Mouse (Mus musculus) limb, embryonic 14.5 days (tissue): Measurements from ENCODE around the gene Upp2. TPM values are rescaled to one million over a fixed set of nuclear protein-coding genes. Genes with fewer than 3 reads are reported as not detected.
A peak's percentile ranks its signal among the peaks of the same experiment; 100 is the strongest.

Experiments used
- ATAC-seq: fragments of 200-750 bp; cut with Nextera tagmentation; 2 replicates; pipeline ENCODE4 v1.8.0; 2017; ENCODE audit warnings: low read depth, moderate number of reproducible peaks, moderate TSS enrichment; ENCODE audit not compliant: low FRiP score
- DNase-seq: peaks from one replicate; pipeline ENCODE4 v3.0.0-alpha.2; 2015; ENCODE audit warnings: low spot score
- H3K27ac ChIP-seq: fragments of 300-500 bp; sonication (generic); replicated peaks from 2 replicates; pipeline ENCODE4 v1.5.1; 2014; ENCODE audit warnings: low read depth, mild to moderate bottlenecking, low read length, moderate library complexity, mixed read lengths
- H3K27me3 ChIP-seq: fragments of 300-500 bp; sonication (generic); 2 replicates; pipeline ENCODE4 v1.6.1; 2014; ENCODE audit warnings: low read length, mixed read lengths; ENCODE audit not compliant: control insufficient read depth, insufficient read depth
- H3K36me3 ChIP-seq: fragments of 300-500 bp; sonication (generic); 2 replicates; pipeline ENCODE4 v1.6.1; 2014; ENCODE audit warnings: mild to moderate bottlenecking, low read length, moderate library complexity, mixed read lengths; ENCODE audit not compliant: control insufficient read depth, insufficient read depth
- H3K4me1 ChIP-seq: fragments of 300-500 bp; sonication (generic); 2 replicates; pipeline ENCODE4 v1.6.1; 2014; ENCODE audit warnings: antibody characterized with exemption, low read length, mixed read lengths; ENCODE audit not compliant: control insufficient read depth, insufficient read depth
- H3K4me2 ChIP-seq: fragments of 300-500 bp; sonication (generic); replicated peaks from 2 replicates; pipeline ENCODE4 v1.6.1; 2014; ENCODE audit warnings: low read depth, mild to moderate bottlenecking, low read length, moderate library complexity; ENCODE audit not compliant: severe bottlenecking
- H3K4me3 ChIP-seq: fragments of 300-500 bp; sonication (generic); replicated peaks from 2 replicates; pipeline ENCODE4 v1.5.1; 2014; ENCODE audit warnings: low read length
- H3K9ac ChIP-seq: fragments of 300-500 bp; sonication (generic); 2 replicates; pipeline ENCODE4 v1.6.1; 2014; ENCODE audit warnings: mild to moderate bottlenecking, low read depth, low read length, moderate library complexity; ENCODE audit not compliant: severe bottlenecking
- H3K9me3 ChIP-seq: fragments of 300-500 bp; sonication (generic); 2 replicates; pipeline ENCODE4 v1.6.1; 2016; ENCODE audit warnings: low read length; ENCODE audit not compliant: control insufficient read depth
- POLR2A ChIP-seq: fragments of 200-500 bp; IDR thresholded peaks from 2 replicates; pipeline ENCODE4 v1.8.0; 2012; ENCODE audit warnings: inconsistent platforms, mild to moderate bottlenecking, moderate library complexity, borderline replicate concordance; ENCODE audit not compliant: insufficient read depth, insufficient read length; ENCODE audit errors: extremely low read depth
- WGBS: fragments of 180-500 bp; shearing (Covaris S2); extraction: QIAGEN DNeasy Blood & Tissue Kit; methylation state at CpG from one replicate; pipeline ENCODE4 v1.1.7; 2014; 5-methylcytosine and 5-hydroxymethylcytosine counted together
- polyA plus RNA-seq, 2 experiments: library from polyadenylated mRNA; depleted of rRNA in 1 of 2; stranded (reverse) in 1 of 2; unstranded in 1 of 2; fragments of >200 nt; fragmentation: Nextera tagmentation in 1 of 2; extraction: Ambion mirVana in 1 of 2; gene quantifications; 2 replicates each; pipeline versions ENCODE4 v1.2.1 to v1.2.3; 2012 to 2014

Gene Upp2
- polyA plus RNA-seq, 2 experiments = 9.3 to 12.3 TPM

- Histone ChIP-seq H3K4me2 (no peak overlapping the region), H3K4me3 (no peak overlapping the region), H3K4me1 (no peaks in the 10 kb centered on the region; the same call in 1 of the 2 replicates), H3K27me3 (no peaks in the 10 kb centered on the region), H3K27ac (no peak overlapping the region), H3K36me3 (no peaks in the 10 kb centered on the region; the same call in 1 of the 2 replicates), H3K9ac (no peak overlapping the region), H3K9me3 (no peaks in the 10 kb centered on the region)
- WGBS = 74% methylated on average over 2 of the region's 2 CpGs
- DNase-seq (no peak), ATAC-seq (no peak)
- TF ChIP-seq POLR2A = no peak
Observed at GRCm38 (mm10) chr2:58574167-58574566, 7.1 kb downstream of the Upp2 start.

DNA sequence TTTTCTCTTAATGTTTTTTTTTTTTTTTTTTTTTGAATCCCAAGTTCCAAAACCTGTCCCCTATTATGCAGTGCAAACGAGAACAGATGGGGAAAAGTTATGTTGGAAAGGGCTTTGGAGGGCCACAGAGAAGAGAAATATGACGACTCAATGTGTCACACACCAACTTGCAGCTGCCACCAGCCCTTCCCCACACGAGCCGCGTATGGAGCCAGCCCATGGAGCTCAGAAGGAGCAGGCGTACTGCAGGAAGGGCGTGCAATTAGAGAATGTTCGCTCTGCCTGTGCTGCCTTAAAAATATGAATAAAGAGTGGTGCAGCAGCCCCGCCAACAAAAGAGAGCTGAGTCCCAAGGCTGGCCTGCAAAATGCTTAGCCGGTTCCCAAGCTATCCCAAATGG is 19.2 kb downstream of the Upp2 start:
- 35% methylated on average over 10 of the region's 10 CpGs for WGBS
- peak overlapping the region; percentile 2; the same call in 1 of the 2 replicates for H3K4me2 ChIP-seq
- no peaks in the 10 kb centered on the region for H3K9me3 ChIP-seq
- no peak overlapping the region for H3K27ac ChIP-seq
- no peak overlapping the region for H3K9ac ChIP-seq
- ATAC-seq = 0 out of 2 replicates have a peak, but pooled peaks have one; percentile 46
- TF ChIP-seq POLR2A = no peak
- no peak overlapping the region for H3K4me3 ChIP-seq
- peak; percentile 37 for DNase-seq
- no peaks in the 10 kb centered on the region for H3K36me3 ChIP-seq
- no peaks in the 10 kb centered on the region for H3K27me3 ChIP-seq
- peaks cover 14% of the 10 kb centered on the region for H3K4me1 ChIP-seq

GRCm38 (mm10) chr2:58589637-58590036 is 22.5 kb downstream of the Upp2 start:
- no peak overlapping the region for H3K4me2 ChIP-seq
- peaks cover 9% of the 10 kb centered on the region; the same call in 1 of the 2 replicates for H3K4me1 ChIP-seq
- H3K9me3 ChIP-seq = no peaks in the 10 kb centered on the region
- H3K9ac ChIP-seq = no peak overlapping the region
- 59% methylated on average over 4 of the region's 4 CpGs for WGBS
- no peak for TF ChIP-seq POLR2A
- ATAC-seq (no peak), DNase-seq (no peak)
- no peaks in the 10 kb centered on the region for H3K36me3 ChIP-seq
- H3K27ac ChIP-seq = no peak overlapping the region
- H3K27me3 ChIP-seq = no peaks in the 10 kb centered on the region
- no peak overlapping the region for H3K4me3 ChIP-seq

DNA sequence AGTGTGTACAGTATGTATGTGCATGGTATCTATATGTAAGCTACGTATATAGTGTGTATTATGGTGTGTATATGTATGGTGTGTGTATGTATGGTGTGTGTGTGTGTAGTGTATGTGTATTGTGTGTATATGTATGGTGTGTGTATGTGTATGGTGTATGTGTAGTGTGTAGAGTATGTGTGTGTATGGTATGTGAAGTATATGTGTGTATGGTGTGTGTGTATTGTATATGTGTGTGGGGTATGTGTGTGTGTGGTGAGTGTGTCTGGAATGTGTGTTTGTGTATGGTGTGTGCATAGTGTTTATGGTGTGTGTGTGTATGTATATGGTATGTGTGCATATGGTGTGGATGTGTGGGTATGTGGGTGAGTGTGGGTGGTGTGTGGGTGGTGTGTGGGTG is 23.0 kb downstream of the Upp2 start:
- TF ChIP-seq POLR2A = no peak
- Histone ChIP-seq H3K4me3 (no peak overlapping the region), H3K27ac (no peak overlapping the region), H3K27me3 (no peaks in the 10 kb centered on the region), H3K36me3 (no peaks in the 10 kb centered on the region), H3K9me3 (no peaks in the 10 kb centered on the region), H3K4me1 (peaks cover 13% of the 10 kb centered on the region), H3K9ac (no peak overlapping the region), H3K4me2 (no peak overlapping the region)
- 100% methylated on average over 1 of the region's 1 CpGs for WGBS
- ATAC-seq (no peak), DNase-seq (no peak)

DNA sequence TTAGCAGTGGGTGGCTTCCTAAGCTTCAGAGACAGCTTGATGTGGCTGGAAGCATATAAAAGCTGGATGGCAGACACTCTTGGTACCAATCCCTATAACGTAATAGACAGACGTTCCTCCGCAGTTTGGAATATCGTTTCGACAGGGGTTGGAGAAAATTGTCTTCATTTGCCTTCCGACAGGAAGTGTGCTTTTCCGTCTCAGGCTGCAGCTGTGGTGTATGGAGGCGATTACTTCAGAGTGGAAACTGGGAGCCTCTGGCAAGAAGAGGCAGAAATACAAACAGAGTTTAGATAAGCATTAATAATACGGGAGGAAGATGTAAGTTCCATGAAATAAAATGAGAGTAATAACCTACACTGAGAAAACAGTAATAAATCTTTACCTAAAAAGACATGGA is 28.3 kb downstream of the Upp2 start:
- no peak overlapping the region for H3K4me3 ChIP-seq
- H3K4me2 ChIP-seq = no peak overlapping the region
- no peaks in the 10 kb centered on the region for H3K36me3 ChIP-seq
- H3K27me3 ChIP-seq = no peaks in the 10 kb centered on the region
- H3K9ac ChIP-seq = no peak overlapping the region
- TF ChIP-seq POLR2A = no peak
- WGBS = 35% methylated on average over 9 of the region's 9 CpGs
- no peak for ATAC-seq
- H3K9me3 ChIP-seq = no peaks in the 10 kb centered on the region
- DNase-seq = no peak
- 0 out of 2 replicates have a peak overlapping the region, but pooled peaks have one; percentile 15 for H3K27ac ChIP-seq
- H3K4me1 ChIP-seq = peaks cover 15% of the 10 kb centered on the region

DNA sequence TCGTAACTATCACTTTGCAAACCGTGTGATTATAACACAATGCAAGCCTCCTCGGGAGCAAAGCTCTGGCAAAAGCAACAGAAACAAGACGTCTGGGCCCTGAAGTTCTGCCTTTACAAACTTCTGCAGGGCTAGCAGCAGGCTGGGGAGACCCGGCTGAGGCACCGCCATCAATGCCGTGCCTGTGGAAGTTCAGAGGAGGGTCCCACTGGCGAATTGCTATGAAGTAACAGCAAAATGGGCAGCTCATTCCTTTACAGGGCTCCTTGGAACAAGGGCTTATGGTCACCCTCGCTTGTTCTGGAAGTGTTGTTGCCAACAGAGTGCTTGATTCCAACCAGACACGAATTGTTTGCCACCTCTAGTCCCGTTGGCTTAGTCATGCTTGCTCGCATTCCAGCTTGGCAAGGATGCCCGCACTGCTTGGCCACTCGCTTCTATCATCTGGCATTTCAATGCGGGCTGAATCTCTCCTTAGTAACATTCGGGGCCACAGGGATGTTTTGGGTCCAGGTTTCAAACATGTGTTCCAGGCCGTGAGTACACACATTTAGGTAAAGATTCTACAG is 29.8 kb downstream of the Upp2 start:
- 0 out of 2 replicates have a peak overlapping the region, but pooled peaks have one; percentile 39 for H3K27ac ChIP-seq
- no peaks in the 10 kb centered on the region for H3K27me3 ChIP-seq
- ATAC-seq (no peak), DNase-seq (no peak)
- WGBS = 69% methylated on average over 17 of the region's 17 CpGs
- no peak overlapping the region for H3K4me3 ChIP-seq
- H3K4me1 ChIP-seq = peaks cover 10% of the 10 kb centered on the region
- H3K9ac ChIP-seq = no peak overlapping the region
- no peaks in the 10 kb centered on the region for H3K36me3 ChIP-seq
- no peaks in the 10 kb centered on the region for H3K9me3 ChIP-seq
- no peak overlapping the region for H3K4me2 ChIP-seq
- TF ChIP-seq POLR2A = no peak
